Mouse (Mus musculus): Measurements from ENCODE around the gene Wdr86. TPM values are rescaled to one million over a fixed set of nuclear protein-coding genes. Genes with fewer than 3 reads are reported as not detected.
A peak's percentile ranks its signal among the peaks of the same experiment; 100 is the strongest.

Gene Wdr86
- polyA plus RNA-seq, 1 experiment from 2014 or later, result 10.3 TPM

GRCm38 (mm10) chr5:24681436-24681835, 49.1 kb downstream of the Wdr86 start:
- ATAC-seq (ENCODE audit: low FRiP score) (no peak), DNase-seq (ENCODE audit: low spot score, missing footprints) (no peak)
- peaks cover 3% of the 10 kb centered on the region for H3K4me1 ChIP-seq (ENCODE audit: control insufficient read depth, insufficient read depth, low read length)
- H3K36me3 ChIP-seq (ENCODE audit: control insufficient read depth, insufficient read depth, low read length), result no peaks in the 10 kb centered on the region
- no peaks in the 10 kb centered on the region for H3K9me3 ChIP-seq (ENCODE audit: control insufficient read depth, low read length)
- no peaks in the 10 kb centered on the region for H3K27me3 ChIP-seq (ENCODE audit: control insufficient read depth, insufficient read depth, low read length)
- no peak overlapping the region for H3K9ac ChIP-seq (ENCODE audit: low read length)
- no peak overlapping the region for H3K27ac ChIP-seq (ENCODE audit: low read depth, low read length)
- no peak overlapping the region for H3K4me2 ChIP-seq
- H3K4me3 ChIP-seq (ENCODE audit: low read depth, low read length), result no peak overlapping the region
- WGBS, result 68% methylated on average over 1 of the region's 1 CpGs

- Histone ChIP-seq H3K9me3 (ENCODE audit: control insufficient read depth, low read length) (no peaks in the 10 kb centered on the region), H3K36me3 (ENCODE audit: control insufficient read depth, insufficient read depth, low read length) (no peaks in the 10 kb centered on the region), H3K9ac (ENCODE audit: low read length) (no peak overlapping the region), H3K27ac (ENCODE audit: low read depth, low read length) (no peak overlapping the region), H3K4me1 (ENCODE audit: control insufficient read depth, insufficient read depth, low read length) (no peaks in the 10 kb centered on the region), H3K27me3 (ENCODE audit: control insufficient read depth, insufficient read depth, low read length) (no peaks in the 10 kb centered on the region), H3K4me3 (ENCODE audit: low read depth, low read length) (no peak overlapping the region), H3K4me2 (no peak overlapping the region)
- WGBS, result 34% methylated on average over 4 of the region's 4 CpGs
- ATAC-seq (ENCODE audit: low FRiP score) (no peak), DNase-seq (ENCODE audit: low spot score, missing footprints) (peak; percentile 93)
Measured at GRCm38 (mm10) chr5:24674238-24674637, 56.3 kb downstream of the Wdr86 start.

Other genes starting within 250 kb of the Wdr86 start
- gene Gbx1, start 203.5 kb downstream of the Wdr86 start, polyA plus RNA-seq (2014; fragmentation: Nextera tagmentation; extraction: Ambion mirVana), result 0.15 TPM in 1 of 2 replicates, not detected in the other
- gene Asb10, start 189.7 kb downstream of the Wdr86 start, polyA plus RNA-seq (2014; fragmentation: Nextera tagmentation; extraction: Ambion mirVana), result 0.25 TPM in 2 replicates
- gene 4931409K22Rik, start 173.9 kb downstream of the Wdr86 start, polyA plus RNA-seq (2014; fragmentation: Nextera tagmentation; extraction: Ambion mirVana), result not detected in 2 replicates
- gene Abcf2, start 153.3 kb downstream of the Wdr86 start, polyA plus RNA-seq (2014; fragmentation: Nextera tagmentation; extraction: Ambion mirVana), result 143 and 147 TPM in 2 replicates
- 7.2 and 9.6 TPM in 2 replicates for gene Chpf2, start 144.0 kb downstream of the Wdr86 start, polyA plus RNA-seq (2014; fragmentation: Nextera tagmentation; extraction: Ambion mirVana)
- 56.8 and 60.2 TPM in 2 replicates for gene Smarcd3, start 106.3 kb downstream of the Wdr86 start, polyA plus RNA-seq (2014; fragmentation: Nextera tagmentation; extraction: Ambion mirVana)
- 36.8 and 38.8 TPM in 2 replicates for gene Nub1, start 45.2 kb downstream of the Wdr86 start, polyA plus RNA-seq (2014; fragmentation: Nextera tagmentation; extraction: Ambion mirVana)
- gene Crygn, start 27.3 kb upstream of the Wdr86 start, polyA plus RNA-seq (2014; fragmentation: Nextera tagmentation; extraction: Ambion mirVana), result 0.68 and 1.2 TPM in 2 replicates
- 207 and 224 TPM in 2 replicates for gene Rheb, start 111.9 kb upstream of the Wdr86 start, polyA plus RNA-seq (2014; fragmentation: Nextera tagmentation; extraction: Ambion mirVana)

Measured in midbrain, embryonic 11.5 days (tissue).